Mouse (Mus musculus) E14TG2a.4 (cell line): ENCODE measurements at regions not wholly inside any gene's neighbourhood (a gene's known extent, or its start where the extent isn't known, plus 50 kb on each side); places are given as distances from the start of the nearest gene placed in this dataset.

ENCODE experiments used
- CTCF ChIP-seq: conservative IDR thresholded peaks from 2 replicates; pipeline ENCODE4 v1.5.1; 2014; ENCODE audit warnings: low read length
- POU5F1 ChIP-seq: IDR thresholded peaks from 2 replicates; pipeline ENCODE4 v1.6.1; 2014; ENCODE audit warnings: low read length, borderline replicate concordance

GRCm38 (mm10) chr5:39126270-39126691, 249.7 kb upstream of the Clnk start:
- TF ChIP-seq CTCF (no peak), POU5F1 (no peak)
